Mouse (Mus musculus): ENCODE measurements around the gene Ebna1bp2. TPM values are rescaled to one million over a fixed set of nuclear protein-coding genes. Genes with fewer than 3 reads are reported as not detected.

Ebna1bp2 gene
- total RNA-seq (2021), result 10 to 100 TPM; 53.5 to 62.3 TPM

GRCm38 (mm10) chr4:118620279-118620966, at the start of gene Ebna1bp2, which contains the start of gene Cfap57:
TSS of gene Ebna1bp2 (plus strand) at chr4:118620799.
TSS of gene Cfap57 (minus strand) at chr4:118620777.
- intact Hi-C loops (cut with DNase I), result no loop called here

GRCm38 (mm10) chr4:118571441-118571840, 49.2 kb upstream of the Ebna1bp2 start:
- intact Hi-C loops (cut with DNase I), result loop anchor here (10.0 kb wide), 1 partner anchor 357 kb away; no protein-coding TSS in a partner anchor
- DNase-seq (ENCODE audit: low spot score in 2 of 2), result peak; percentile 73 to 85

More at GRCm38 (mm10) chr4:118620279-118620966, at the start of gene Ebna1bp2, which contains the start of gene Cfap57:
- DNase-seq (ENCODE audit: low spot score in 2 of 2), result peak; percentile 88 to 91

GRCm38 (mm10) chr4:118576097-118576496, 44.5 kb upstream of the Ebna1bp2 start:
- intact Hi-C loops (cut with DNase I), result loop anchor here (2.0 to 10.0 kb wide), 2 partner anchors 167 to 361 kb away; partner anchors contain the start of genes Med8 and Szt2

GRCm38 (mm10) chr4:118579313-118579712, 41.3 kb upstream of the Ebna1bp2 start:
- intact Hi-C loops (cut with DNase I), result loop anchor here (10.0 kb wide), 1 partner anchor 365 kb away; no protein-coding TSS in a partner anchor
- no peak for DNase-seq (ENCODE audit: low spot score in 2 of 2)

More at GRCm38 (mm10) chr4:118576097-118576496, 44.5 kb upstream of the Ebna1bp2 start:
- DNase-seq (ENCODE audit: low spot score in 2 of 2), result peak; percentile 83 to 89

GRCm38 (mm10) chr4:118581508-118581907, 39.1 kb upstream of the Ebna1bp2 start:
- DNase-seq (ENCODE audit: low spot score in 2 of 2), result no peak
- intact Hi-C loops (cut with DNase I), result no loop called here

- DNase-seq (ENCODE audit: low spot score in 2 of 2), result no peak
- intact Hi-C loops (cut with DNase I), result no loop called here
These were observed 38.0 kb upstream of the Ebna1bp2 start for GRCm38 (mm10) chr4:118582629-118583028.

- intact Hi-C loops (cut with DNase I), result no loop called here
- no peak for DNase-seq (ENCODE audit: low spot score in 2 of 2)
These were observed 31.4 kb upstream of the Ebna1bp2 start for GRCm38 (mm10) chr4:118589053-118589732.

GRCm38 (mm10) chr4:118589733-118590130, 30.9 kb upstream of the Ebna1bp2 start:
- intact Hi-C loops (cut with DNase I), result no loop called here
- DNase-seq (ENCODE audit: low spot score in 2 of 2), result no peak

GRCm38 (mm10) chr4:118604065-118604464, 16.5 kb upstream of the Ebna1bp2 start:
- DNase-seq (ENCODE audit: low spot score in 2 of 2), result no peak

GRCm38 (mm10) chr4:118609836-118610235, 10.8 kb upstream of the Ebna1bp2 start:
- no peak for DNase-seq (ENCODE audit: low spot score in 2 of 2)
- intact Hi-C loops (cut with DNase I), result no loop called here

More at GRCm38 (mm10) chr4:118604065-118604464, 16.5 kb upstream of the Ebna1bp2 start:
- intact Hi-C loops (cut with DNase I), result no loop called here

GRCm38 (mm10) chr4:118612619-118613018, 8.0 kb upstream of the Ebna1bp2 start:
- DNase-seq (ENCODE audit: low spot score in 2 of 2), result no peak
- intact Hi-C loops (cut with DNase I), result no loop called here

GRCm38 (mm10) chr4:118615412-118615811, 5.2 kb upstream of the Ebna1bp2 start:
- intact Hi-C loops (cut with DNase I), result no loop called here
- DNase-seq (ENCODE audit: low spot score in 2 of 2), result no peak

GRCm38 (mm10) chr4:118620967-118621320, 345 bp downstream of the Ebna1bp2 start:
- intact Hi-C loops (cut with DNase I), result no loop called here
- DNase-seq (ENCODE audit: low spot score in 2 of 2), result no peak

- intact Hi-C loops (cut with DNase I), result no loop called here
These were observed 1.2 kb downstream of the Ebna1bp2 start for GRCm38 (mm10) chr4:118621781-118622180.

GRCm38 (mm10) chr4:118630261-118630660, 9.7 kb downstream of the Ebna1bp2 start:
- DNase-seq (ENCODE audit: low spot score in 2 of 2), result no peak
- intact Hi-C loops (cut with DNase I), result no loop called here

More at GRCm38 (mm10) chr4:118621781-118622180, 1.2 kb downstream of the Ebna1bp2 start:
- DNase-seq (ENCODE audit: low spot score in 2 of 2), result no peak

GRCm38 (mm10) chr4:118642346-118643190, 22.0 kb downstream of the Ebna1bp2 start:
- intact Hi-C loops (cut with DNase I), result no loop called here
- peak in 1 of 2 experiments; percentile 16 for DNase-seq (ENCODE audit: low spot score in 2 of 2)

GRCm38 (mm10) chr4:118645234-118645633, 24.6 kb downstream of the Ebna1bp2 start:
- intact Hi-C loops (cut with DNase I), result loop anchor here (2.0 kb wide), 1 partner anchor 344 kb away; no protein-coding TSS in a partner anchor
- DNase-seq (ENCODE audit: low spot score in 2 of 2), result peak; percentile 46 to 48

- intact Hi-C loops (cut with DNase I), result no loop called here
- DNase-seq (ENCODE audit: low spot score in 2 of 2), result no peak
These were observed 38.1 kb downstream of the Ebna1bp2 start, which contains the start of gene Olfr62 for GRCm38 (mm10) chr4:118658652-118659051. TSS of gene Olfr62 (plus strand) at chr4:118658952.

Data from left cerebral cortex, postnatal 36 days (tissue).